Comparison of ENCODE assay signal across 8 mouse cellular contexts in genomic region chr9:119401351-119401750, GRCm38 (mm10). TPM values are rescaled to one million over a fixed set of nuclear protein-coding genes. Genes with fewer than 3 reads are reported as not detected.
A peak's percentile ranks its signal among the peaks of the same experiment; 100 is the strongest.
DNase-seq lines count a peak whose midpoint lies in the region; ATAC-seq and TF ChIP-seq lines count a peak whose summit lies in the region.

No protein-coding gene starts in this region.

- no peak for TF ChIP-seq CTCF in left cerebral cortex, adult 2 months (IDR thresholded peaks at IDR 0.05)

- H3K27me3 ChIP-seq in embryonic facial prominence, embryonic 11.5 days (ENCODE audit: control insufficient read depth, insufficient read depth, low read length): no peaks in the 10 kb centered on the region
- no peaks in the 10 kb centered on the region for H3K27me3 ChIP-seq in hindbrain, embryonic 15.5 days

- no peak; the same call in 1 of the 2 replicates for ATAC-seq in embryonic facial prominence, embryonic 11.5 days (replicated peaks; ENCODE audit: insufficient number of reproducible peaks, low FRiP score, low TSS enrichment, low read depth)
- no peak; the same call in 1 of the 2 replicates for ATAC-seq in hindbrain, embryonic 15.5 days (ENCODE audit: low FRiP score, low read depth)

- H3K4me2 ChIP-seq in embryonic facial prominence, embryonic 11.5 days (ENCODE audit: low read depth, low read length): peak overlapping the region; percentile 51
- peak overlapping the region; percentile 88 for H3K4me2 ChIP-seq in hindbrain, embryonic 15.5 days

- peak overlapping the region; percentile 41 for H3K9ac ChIP-seq in embryonic facial prominence, embryonic 11.5 days (replicated peaks; ENCODE audit: low read length)
- peak overlapping the region; percentile 93; the same call in 1 of the 2 replicates for H3K9ac ChIP-seq in hindbrain, embryonic 15.5 days

- H3K36me3 ChIP-seq in embryonic facial prominence, embryonic 11.5 days (replicated peaks; ENCODE audit: control insufficient read depth, insufficient read depth, low read depth, low read length): no peaks in the 10 kb centered on the region
- no peaks in the 10 kb centered on the region for H3K36me3 ChIP-seq in hindbrain, embryonic 15.5 days

- peak overlapping the region; percentile 82 for H3K4me3 ChIP-seq in left cerebral cortex, adult 2 months
- H3K4me3 ChIP-seq in embryonic facial prominence, embryonic 11.5 days (ENCODE audit: low read depth, low read length): peak overlapping the region; percentile 100
- H3K4me3 ChIP-seq in hindbrain, embryonic 15.5 days: peak overlapping the region; percentile 68

- H3K4me1 ChIP-seq in embryonic facial prominence, embryonic 11.5 days (ENCODE audit: control insufficient read depth, insufficient read depth, low read length): peaks cover 2% of the 10 kb centered on the region; the same call in 1 of the 2 replicates
- peaks cover 36% of the 10 kb centered on the region for H3K4me1 ChIP-seq in hindbrain, embryonic 15.5 days (replicated peaks)

- peak in 1 of 2 experiments; percentile 26 for DNase-seq in left cerebral cortex, adult 2 months (ENCODE audit: extremely low spot score in 1 of 2, low spot score in 2 of 2)
- DNase-seq in left cerebral cortex, postnatal 4 days: no peak
- no peak for DNase-seq in embryonic facial prominence, embryonic 11.5 days (ENCODE audit: low spot score)
- DNase-seq in lung, postnatal 36 days: peak; percentile 31
- DNase-seq in T-cell, adult 2 months (ENCODE audit: low spot score): no peak
- no peak for DNase-seq in layer of hippocampus, adult 9-11 months
- DNase-seq in gastrocnemius, postnatal 25 days: no peak

- WGBS in embryonic facial prominence, embryonic 11.5 days: 6% methylated on average over 7 of the region's 7 CpGs
- 3% methylated on average over 7 of the region's 7 CpGs for WGBS in hindbrain, embryonic 15.5 days

- peak overlapping the region; percentile 87 for H3K27ac ChIP-seq in left cerebral cortex, adult 2 months
- H3K27ac ChIP-seq in embryonic facial prominence, embryonic 11.5 days (replicated peaks; ENCODE audit: low read depth, low read length): no peak overlapping the region
- peak overlapping the region; percentile 97 for H3K27ac ChIP-seq in hindbrain, embryonic 15.5 days (replicated peaks)

- intact Hi-C loops in left cerebral cortex, adult 2 months (cut with DNase I): loop anchor here (5.0 kb wide), 1 partner anchor 59 kb away; the partner anchor contains the start of gene Myd88
- intact Hi-C loops in left cerebral cortex, postnatal 4 days (cut with DNase I): no loop called here

- no peaks in the 10 kb centered on the region for H3K9me3 ChIP-seq in embryonic facial prominence, embryonic 11.5 days (replicated peaks; ENCODE audit: control insufficient read depth, low read length)
- H3K9me3 ChIP-seq in hindbrain, embryonic 15.5 days: no peaks in the 10 kb centered on the region

RNA-seq across cellular contexts. Expression of gene Acvr2b, which starts 0.6 kb away (rescaled TPM):
- total RNA-seq in left cerebral cortex, adult 2 months (2021): 10 to 100 TPM; 16.9 to 19.1 TPM
- total RNA-seq in left cerebral cortex, postnatal 4 days (2021): 10 to 100 TPM; 23.8 to 24.6 TPM
- 43.9 and 49.5 TPM in 2 replicates for polyA plus RNA-seq in embryonic facial prominence, embryonic 11.5 days (2014; fragmentation: Nextera tagmentation; extraction: Ambion mirVana)
- polyA plus RNA-seq in hindbrain, embryonic 15.5 days (2015; fragmentation: Nextera tagmentation; extraction: Ambion mirVana): 49.1 and 52.7 TPM in 2 replicates
- 10 to 100 TPM in 1 of 2 experiments, 1 to 10 TPM in 1; 9.4 to 11.9 TPM for total RNA-seq in gastrocnemius, postnatal 25 days (2021)

RNA-seq across cellular contexts. Expression of gene Slc22a14, which starts 36.0 kb away (rescaled TPM):
- total RNA-seq in left cerebral cortex, adult 2 months (2021): not detected
- not detected for total RNA-seq in left cerebral cortex, postnatal 4 days (2021)
- not detected in 2 replicates for polyA plus RNA-seq in embryonic facial prominence, embryonic 11.5 days (2014; fragmentation: Nextera tagmentation; extraction: Ambion mirVana)
- 0.07 TPM in 1 of 2 replicates, not detected in the other for polyA plus RNA-seq in hindbrain, embryonic 15.5 days (2015; fragmentation: Nextera tagmentation; extraction: Ambion mirVana)
- total RNA-seq in gastrocnemius, postnatal 25 days (2021): not detected

RNA-seq across cellular contexts. Expression of gene Exog, which starts 43.4 kb away (rescaled TPM):
- total RNA-seq in left cerebral cortex, adult 2 months (2021): 10 to 100 TPM; 22.3 to 22.9 TPM
- total RNA-seq in left cerebral cortex, postnatal 4 days (2021): 10 to 100 TPM; 28.8 to 29.0 TPM
- polyA plus RNA-seq in embryonic facial prominence, embryonic 11.5 days (2014; fragmentation: Nextera tagmentation; extraction: Ambion mirVana): 50.7 and 53.6 TPM in 2 replicates
- 48.0 and 49.9 TPM in 2 replicates for polyA plus RNA-seq in hindbrain, embryonic 15.5 days (2015; fragmentation: Nextera tagmentation; extraction: Ambion mirVana)
- total RNA-seq in gastrocnemius, postnatal 25 days (2021): 1 to 10 TPM; 1.4 to 1.7 TPM

RNA-seq across cellular contexts. Expression of gene Xylb, which starts 44.2 kb away (rescaled TPM):
- 1 to 10 TPM; 4.9 to 5.5 TPM for total RNA-seq in left cerebral cortex, adult 2 months (2021)
- total RNA-seq in left cerebral cortex, postnatal 4 days (2021): 1 to 10 TPM; 2.9 to 3.5 TPM
- 6.3 and 6.7 TPM in 2 replicates for polyA plus RNA-seq in embryonic facial prominence, embryonic 11.5 days (2014; fragmentation: Nextera tagmentation; extraction: Ambion mirVana)
- polyA plus RNA-seq in hindbrain, embryonic 15.5 days (2015; fragmentation: Nextera tagmentation; extraction: Ambion mirVana): 2.9 and 3.8 TPM in 2 replicates
- total RNA-seq in gastrocnemius, postnatal 25 days (2021): under 1 TPM; 0.08 to 0.48 TPM

Comparison
In these comparisons a context has a peak if more than half of its experiments do, and no peak if none do; other contexts are left out.
1. RNA of gene Exog, which starts 43.4 kb away (total RNA-seq): 28.8 to 29.0 TPM in left cerebral cortex, postnatal 4 days and 22.3 to 22.9 TPM in left cerebral cortex, adult 2 months; 1.4 to 1.7 TPM in gastrocnemius, postnatal 25 days; every median in the first group is over 4 times any median in the second.
2. Peak in every context shown above with its lines, with median percentiles within 50 percentile points of each other: H3K4me3 ChIP-seq.